Mouse (Mus musculus) heart, adult 2 months (tissue): Measurements from ENCODE around the gene Dscaml1.

ENCODE experiments used
- CTCF ChIP-seq: fragments of 200-600 bp; IDR thresholded peaks from 2 replicates; pipeline ENCODE4 v1.8.1; 2022; ENCODE audit warnings: antibody characterized with exemption, mild to moderate bottlenecking, moderate library complexity
- EP300 ChIP-seq: fragments of 200-500 bp; IDR thresholded peaks from 2 replicates; pipeline ENCODE4 v1.6.1; 2011; ENCODE audit warnings: low read depth, low read length, control low read depth; ENCODE audit not compliant: insufficient read depth
- POLR2A ChIP-seq: fragments of 200-500 bp; IDR thresholded peaks from 2 replicates; pipeline ENCODE4 v1.6.1; 2011; ENCODE audit warnings: mild to moderate bottlenecking, low read depth, low read length, control low read depth; ENCODE audit not compliant: insufficient read depth

- TF ChIP-seq CTCF, result no peak
- no peak for TF ChIP-seq POLR2A
- no peak for TF ChIP-seq EP300
Observed at GRCm38 (mm10) chr9:45614616-45615015, 188.2 kb downstream of the Dscaml1 start.
